Mouse (Mus musculus): ENCODE measurements around the gene Akr1c19. TPM values are rescaled to one million over a fixed set of nuclear protein-coding genes. Genes with fewer than 3 reads are reported as not detected.
"Not testable (repeated sequence)": the region's sequence is repeated elsewhere in the genome, so short reads cannot be mapped to it uniquely, and the experiment has no call there.

Akr1c19 gene
- 2.4 and 4.5 TPM in 2 replicates for polyA plus RNA-seq (2011; ENCODE audit: insufficient read depth, insufficient read length, low replicate concordance, missing spikeins)

DNA sequence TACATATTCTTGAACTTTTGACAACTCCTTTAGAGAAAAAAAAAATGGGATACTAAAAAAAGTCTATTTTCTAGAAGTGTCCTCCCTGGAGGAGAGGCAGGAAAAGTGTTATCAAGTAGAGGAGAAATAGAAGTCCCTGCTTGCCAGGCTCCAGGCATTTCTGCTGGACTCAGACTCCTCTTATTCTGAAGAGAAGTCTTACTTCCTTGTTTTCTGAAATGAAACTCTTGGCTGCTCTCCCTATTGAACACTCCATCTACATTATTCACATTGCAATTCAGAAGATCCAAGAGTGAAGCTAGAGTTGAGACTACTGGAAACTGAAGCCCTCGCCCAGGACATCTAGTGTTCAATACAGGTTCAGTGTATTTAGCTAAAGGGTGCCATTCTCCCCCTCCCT is at the start of gene Akr1c19:
Gene Akr1c19 (plus strand): TSS at position 260 of the 400 bp plus-strand sequence.
- H3K4me3 ChIP-seq (replicated peaks; ENCODE audit: control insufficient read depth, low read depth, low read length) = no peak within 1 kb of the TSS
- WGBS = 61% methylated on average over 1 of the region's 1 CpGs

GRCm38 (mm10) chr13:4181321-4181720 is 47.2 kb upstream of the Akr1c19 start:
- not testable (repeated sequence) for H3K4me1 ChIP-seq (ENCODE audit: control insufficient read depth, insufficient read depth, low read length); H3K4me3 ChIP-seq (replicated peaks; ENCODE audit: control insufficient read depth, low read depth, low read length); H3K27ac ChIP-seq (ENCODE audit: control insufficient read depth, insufficient read depth, low read depth, low read length, poor library complexity)
- 80% methylated on average over 4 of the region's 4 CpGs for WGBS

More for the DNA sequence above, at the start of gene Akr1c19:
- no peak within 1 kb of the TSS for H3K27ac ChIP-seq (ENCODE audit: control insufficient read depth, insufficient read depth, low read depth, low read length, poor library complexity)
- H3K4me1 ChIP-seq (ENCODE audit: control insufficient read depth, insufficient read depth, low read length) = no peaks in the 10 kb centered on the region
- TF ChIP-seq POLR2A (IDR thresholded peaks at IDR 0.05; ENCODE audit: borderline replicate concordance, control insufficient read depth, low read depth, low read length) (no peak), CTCF (IDR thresholded peaks at IDR 0.05; ENCODE audit: control insufficient read depth, insufficient read depth, low read length) (no peak)

DNA sequence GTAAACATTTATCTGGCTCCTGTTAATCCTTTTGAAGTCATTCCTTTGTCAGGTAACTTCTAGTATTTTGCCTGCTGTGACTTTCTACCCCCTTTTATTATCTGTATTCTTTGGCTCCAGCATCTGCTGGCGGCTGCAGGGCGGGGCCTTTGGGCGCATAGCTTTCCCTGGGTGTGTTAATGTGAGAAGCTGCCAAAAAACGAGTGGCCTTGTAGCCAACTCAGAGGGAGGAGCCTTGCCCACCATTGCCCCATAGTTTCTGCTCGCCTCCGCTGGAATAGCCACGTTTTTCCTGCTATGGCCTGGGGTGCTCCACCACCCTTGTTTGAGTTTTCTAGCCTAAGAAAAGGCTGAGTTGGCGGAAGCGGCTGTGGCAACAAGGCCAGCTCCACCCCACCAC is 45.4 kb upstream of the Akr1c19 start:
- Histone ChIP-seq H3K4me3 (replicated peaks; ENCODE audit: control insufficient read depth, low read depth, low read length) (no peak overlapping the region), H3K4me1 (ENCODE audit: control insufficient read depth, insufficient read depth, low read length) (no peaks in the 10 kb centered on the region), H3K27ac (ENCODE audit: control insufficient read depth, insufficient read depth, low read depth, low read length, poor library complexity) (no peak overlapping the region; the same call in 1 of the 2 replicates)
- TF ChIP-seq CTCF (IDR thresholded peaks at IDR 0.05; ENCODE audit: control insufficient read depth, insufficient read depth, low read length) (no peak), POLR2A (IDR thresholded peaks at IDR 0.05; ENCODE audit: borderline replicate concordance, control insufficient read depth, low read depth, low read length) (no peak)
- 77% methylated on average over 9 of the region's 9 CpGs for WGBS

GRCm38 (mm10) chr13:4186641-4187411 is 41.7 kb upstream of the Akr1c19 start:
- not testable (repeated sequence) for H3K4me1 ChIP-seq (ENCODE audit: control insufficient read depth, insufficient read depth, low read length); H3K4me3 ChIP-seq (replicated peaks; ENCODE audit: control insufficient read depth, low read depth, low read length); H3K27ac ChIP-seq (ENCODE audit: control insufficient read depth, insufficient read depth, low read depth, low read length, poor library complexity)
- 83% methylated on average over 7 of the region's 7 CpGs for WGBS

- H3K4me1 ChIP-seq (ENCODE audit: control insufficient read depth, insufficient read depth, low read length) = no peaks in the 10 kb centered on the region
- no peak for TF ChIP-seq POLR2A (IDR thresholded peaks at IDR 0.05; ENCODE audit: borderline replicate concordance, control insufficient read depth, low read depth, low read length)
- TF ChIP-seq CTCF (IDR thresholded peaks at IDR 0.05; ENCODE audit: control insufficient read depth, insufficient read depth, low read length) = no peak
- 68% methylated on average over 2 of the region's 2 CpGs for WGBS
- H3K27ac ChIP-seq (ENCODE audit: control insufficient read depth, insufficient read depth, low read depth, low read length, poor library complexity) = no peak overlapping the region
- no peak overlapping the region for H3K4me3 ChIP-seq (replicated peaks; ENCODE audit: control insufficient read depth, low read depth, low read length)
These were observed 40.3 kb upstream of the Akr1c19 start for GRCm38 (mm10) chr13:4188174-4188573.

DNA sequence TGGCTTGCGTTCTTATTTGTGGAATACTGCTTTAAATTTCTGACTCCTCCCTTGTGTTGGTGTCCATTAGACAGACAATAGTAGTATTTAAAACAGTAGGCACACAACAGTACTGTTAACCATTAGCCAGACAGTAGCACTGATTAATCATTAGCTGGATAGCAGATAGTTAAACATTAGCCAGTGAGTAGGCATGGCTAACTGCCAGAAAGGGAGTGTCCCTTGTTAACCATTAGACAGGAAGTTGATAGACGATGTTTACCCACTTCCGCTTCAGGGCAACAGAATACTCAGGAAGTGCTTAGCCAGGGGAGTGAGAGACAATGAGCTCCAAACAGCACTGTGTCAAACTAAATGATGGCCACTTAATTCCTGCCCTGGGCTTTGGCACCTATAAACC is 37.6 kb upstream of the Akr1c19 start, which contains the start of gene Akr1c13:
Gene Akr1c13 (plus strand): TSS at position 247 of the 400 bp plus-strand sequence.
- H3K27ac ChIP-seq (ENCODE audit: control insufficient read depth, insufficient read depth, low read depth, low read length, poor library complexity) = no peak within 1 kb of the TSS
- no peak within 1 kb of the TSS for H3K4me3 ChIP-seq (replicated peaks; ENCODE audit: control insufficient read depth, low read depth, low read length)
- TF ChIP-seq CTCF (IDR thresholded peaks at IDR 0.05; ENCODE audit: control insufficient read depth, insufficient read depth, low read length) (no peak), POLR2A (IDR thresholded peaks at IDR 0.05; ENCODE audit: borderline replicate concordance, control insufficient read depth, low read depth, low read length) (no peak)
- H3K4me1 ChIP-seq (ENCODE audit: control insufficient read depth, insufficient read depth, low read length) = no peaks in the 10 kb centered on the region
- WGBS = 38% methylated on average over 3 of the region's 3 CpGs

DNA sequence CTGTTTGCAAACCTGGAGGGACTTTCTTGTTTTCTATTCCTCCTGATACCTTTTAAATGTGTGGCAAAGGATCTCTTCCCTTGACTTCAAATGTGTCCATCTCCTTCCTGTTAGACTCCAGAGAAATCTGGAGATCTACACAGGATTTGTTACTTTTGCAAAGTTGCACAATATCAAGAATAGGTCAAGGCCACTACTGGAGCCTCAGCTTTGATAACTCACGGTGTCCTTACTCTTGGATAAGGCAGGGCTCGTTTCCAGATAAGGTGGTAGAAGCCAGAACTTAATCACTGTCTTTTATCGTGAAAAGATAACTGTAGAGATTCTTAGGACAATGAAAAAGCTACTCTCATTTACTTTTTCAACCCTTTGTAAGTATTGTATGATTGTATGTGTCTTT is 36.0 kb upstream of the Akr1c19 start:
- WGBS = 80% methylated on average over 3 of the region's 3 CpGs
- no peak overlapping the region for H3K27ac ChIP-seq (ENCODE audit: control insufficient read depth, insufficient read depth, low read depth, low read length, poor library complexity)
- TF ChIP-seq POLR2A (IDR thresholded peaks at IDR 0.05; ENCODE audit: borderline replicate concordance, control insufficient read depth, low read depth, low read length) (no peak), CTCF (IDR thresholded peaks at IDR 0.05; ENCODE audit: control insufficient read depth, insufficient read depth, low read length) (no peak)
- no peak overlapping the region for H3K4me3 ChIP-seq (replicated peaks; ENCODE audit: control insufficient read depth, low read depth, low read length)
- H3K4me1 ChIP-seq (ENCODE audit: control insufficient read depth, insufficient read depth, low read length) = no peaks in the 10 kb centered on the region

DNA sequence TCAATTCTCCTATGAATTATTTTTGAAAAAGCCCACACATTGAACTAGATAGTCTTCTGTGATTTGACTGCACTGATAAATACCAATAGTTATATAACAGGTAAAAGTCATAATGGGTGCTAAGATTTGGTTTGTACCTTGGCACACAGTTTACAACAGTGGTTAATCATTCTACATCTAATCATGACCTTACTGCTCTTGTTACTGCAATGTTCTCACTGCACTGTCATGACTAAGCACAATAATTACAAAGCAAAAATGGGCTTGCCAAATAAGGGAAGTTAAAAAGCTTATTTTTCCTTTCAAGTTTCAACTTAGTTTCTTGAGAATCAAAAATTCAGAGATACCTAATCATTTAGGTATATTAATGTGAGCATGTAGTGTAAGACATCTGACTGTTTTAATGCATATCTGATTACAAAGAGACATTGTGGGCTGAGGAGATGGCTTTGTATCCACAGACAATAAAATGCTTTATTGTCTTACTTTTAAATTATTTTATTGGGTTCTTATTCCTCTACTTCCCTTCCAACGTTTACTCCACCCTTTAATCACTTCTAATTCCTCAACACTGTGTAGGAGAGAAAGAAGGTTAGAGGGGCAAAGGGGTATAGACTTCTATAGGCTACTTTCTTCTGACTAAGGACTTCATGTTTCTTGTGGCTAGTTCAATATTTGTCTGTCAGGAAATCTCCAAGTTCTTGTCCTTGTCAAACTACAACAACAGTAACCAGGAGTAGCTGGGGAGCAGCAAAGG is 22.2 kb upstream of the Akr1c19 start:
- 3% methylated on average over 1 of the region's 1 CpGs for WGBS
- Histone ChIP-seq H3K27ac (ENCODE audit: control insufficient read depth, insufficient read depth, low read depth, low read length, poor library complexity) (no peak overlapping the region), H3K4me3 (replicated peaks; ENCODE audit: control insufficient read depth, low read depth, low read length) (no peak overlapping the region), H3K4me1 (ENCODE audit: control insufficient read depth, insufficient read depth, low read length) (no peaks in the 10 kb centered on the region)
- no peak for TF ChIP-seq CTCF (IDR thresholded peaks at IDR 0.05; ENCODE audit: control insufficient read depth, insufficient read depth, low read length)
- no peak for TF ChIP-seq POLR2A (IDR thresholded peaks at IDR 0.05; ENCODE audit: borderline replicate concordance, control insufficient read depth, low read depth, low read length)

All from bone marrow, adult 2 months (tissue).